Mouse (Mus musculus): ENCODE measurements around the gene Peli2. TPM values are rescaled to one million over a fixed set of nuclear protein-coding genes. Genes with fewer than 3 reads are reported as not detected.

Peli2 gene
- total and polyA plus RNA-seq, 3 experiments, result not detected

- H3K79me2 ChIP-seq (replicated peaks; ENCODE audit: control insufficient read depth, extremely low read depth, insufficient read depth, poor library complexity, severe bottlenecking), result no peaks in the 10 kb centered on the region
- TF ChIP-seq MAFK (IDR thresholded peaks at IDR 0.05; ENCODE audit: insufficient replicate concordance, low read length) (no peak), EP300 (IDR thresholded peaks at IDR 0.05; ENCODE audit: low read length) (no peak), ZC3H11A (IDR thresholded peaks at IDR 0.05; ENCODE audit: low read depth, low read length) (no peak), KAT2A (IDR thresholded peaks at IDR 0.05; ENCODE audit: insufficient replicate concordance, low read length) (no peak), ETS1 (conservative IDR thresholded peaks at IDR 0.05; ENCODE audit: low read depth, low read length) (no peak)
- no peak overlapping the region for H3K4me3 ChIP-seq (replicated peaks in 1 of 3; ENCODE audit: low read depth in 2 of 3, low read length in 2 of 3, poor library complexity in 1 of 3)
- peaks cover 3 to 17% of the 10 kb centered on the region in 2 experiments; a peak in 3 of 4 replicates for H3K4me1 ChIP-seq (ENCODE audit: control insufficient read depth in 1 of 2, insufficient read depth in 2 of 2)
- H3K27ac ChIP-seq (ENCODE audit: insufficient read depth, low read depth), result no peak overlapping the region
- H3K9me3 ChIP-seq (replicated peaks; ENCODE audit: low read length), result peaks cover 7% of the 10 kb centered on the region
- in situ Hi-C loops (cut with MboI; ENCODE audit: low pct_ligation_motif_present, low pct_unique_long_range_greater_than_20kb, low sequenced_read_pairs), result no loop called here
- H3K4me2 ChIP-seq (ENCODE audit: insufficient read depth, low read depth, poor library complexity, severe bottlenecking), result no peak overlapping the region
- H3K36me3 ChIP-seq (replicated peaks in 1 of 2; ENCODE audit: control insufficient read depth in 1 of 2, insufficient read depth in 1 of 2, low read length in 1 of 2), result no peaks in the 10 kb centered on the region
- DNase-seq (ENCODE audit: extremely low read depth), result no peak
- dilution Hi-C loops (cut with MboI; ENCODE audit: extremely low pct_ligation_motif_present, extremely low pct_unique_long_range_greater_than_20kb, low sequenced_read_pairs), result no loop called here
- no peak overlapping the region for H3K9ac ChIP-seq (ENCODE audit: insufficient read depth, low read depth)
- H3K27me3 ChIP-seq (replicated peaks), result no peaks in the 10 kb centered on the region
Measured at GRCm38 (mm10) chr14:48179021-48179420, 58.4 kb downstream of the Peli2 start.

DNA sequence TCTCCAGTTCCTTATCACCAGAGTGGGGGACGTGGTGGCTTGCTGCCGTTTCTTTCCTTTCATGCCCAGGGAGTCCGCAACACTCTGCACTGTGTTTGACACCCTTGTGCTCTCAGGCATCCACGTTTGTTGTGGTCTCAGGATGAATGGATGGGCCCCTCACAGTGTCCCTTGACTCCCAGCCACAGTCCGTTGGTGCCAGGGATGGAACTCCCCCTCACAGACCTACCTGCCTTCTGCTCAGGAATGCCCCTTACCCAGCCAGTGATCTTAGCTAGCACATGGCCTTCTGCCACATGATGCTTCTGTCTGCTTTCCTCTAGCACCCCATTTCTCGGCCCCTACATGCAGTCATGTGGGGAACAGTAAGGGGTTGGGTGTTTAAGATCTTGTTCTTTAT is 65.7 kb downstream of the Peli2 start:
- H3K36me3 ChIP-seq (replicated peaks in 1 of 2; ENCODE audit: control insufficient read depth in 1 of 2, insufficient read depth in 1 of 2, low read length in 1 of 2), result no peaks in the 10 kb centered on the region
- no peaks in the 10 kb centered on the region for H3K27me3 ChIP-seq (replicated peaks)
- no peak overlapping the region for H3K9ac ChIP-seq (ENCODE audit: insufficient read depth, low read depth)
- H3K27ac ChIP-seq (ENCODE audit: insufficient read depth, low read depth), result no peak overlapping the region
- H3K4me1 ChIP-seq (ENCODE audit: control insufficient read depth in 1 of 2, insufficient read depth in 2 of 2), result peaks cover 0 to 9% of the 10 kb centered on the region in 2 experiments; a peak in 2 of 4 replicates
- no peaks in the 10 kb centered on the region for H3K79me2 ChIP-seq (replicated peaks; ENCODE audit: control insufficient read depth, extremely low read depth, insufficient read depth, poor library complexity, severe bottlenecking)
- H3K4me2 ChIP-seq (ENCODE audit: insufficient read depth, low read depth, poor library complexity, severe bottlenecking), result no peak overlapping the region
- TF ChIP-seq USF2 (conservative IDR thresholded peaks at IDR 0.05; ENCODE audit: low read depth, low read length), result no peak
- TF ChIP-seq JUND (conservative IDR thresholded peaks at IDR 0.05; ENCODE audit: low read depth, low read length), result no peak
- TF ChIP-seq CHD2 (IDR thresholded peaks at IDR 0.05; ENCODE audit: low read length), result no peak
- no peak for TF ChIP-seq JUN (IDR thresholded peaks at IDR 0.05; ENCODE audit: insufficient read depth, low read depth, low read length)
- TF ChIP-seq TBP (conservative IDR thresholded peaks at IDR 0.05; ENCODE audit: low read depth, low read length), result no peak
- TF ChIP-seq MAX (IDR thresholded peaks at IDR 0.05; ENCODE audit: low read length), result no peak
- dilution Hi-C loops (cut with MboI; ENCODE audit: extremely low pct_ligation_motif_present, extremely low pct_unique_long_range_greater_than_20kb, low sequenced_read_pairs) (no loop called here), in situ Hi-C loops (cut with MboI; ENCODE audit: low pct_ligation_motif_present, low pct_unique_long_range_greater_than_20kb, low sequenced_read_pairs) (no loop called here)
- H3K9me3 ChIP-seq (replicated peaks; ENCODE audit: low read length), result peaks cover 7% of the 10 kb centered on the region
- H3K4me3 ChIP-seq (replicated peaks in 1 of 3; ENCODE audit: low read depth in 2 of 3, low read length in 2 of 3, poor library complexity in 1 of 3), result no peak overlapping the region
- DNase-seq (ENCODE audit: extremely low read depth), result no peak

GRCm38 (mm10) chr14:48187100-48187499 is 66.5 kb downstream of the Peli2 start:
- Histone ChIP-seq H3K36me3 (replicated peaks in 1 of 2; ENCODE audit: control insufficient read depth in 1 of 2, insufficient read depth in 1 of 2, low read length in 1 of 2) (no peaks in the 10 kb centered on the region), H3K27me3 (replicated peaks) (no peaks in the 10 kb centered on the region), H3K9me3 (replicated peaks; ENCODE audit: low read length) (peaks cover 3% of the 10 kb centered on the region), H3K79me2 (replicated peaks; ENCODE audit: control insufficient read depth, extremely low read depth, insufficient read depth, poor library complexity, severe bottlenecking) (no peaks in the 10 kb centered on the region), H3K4me1 (ENCODE audit: control insufficient read depth in 1 of 2, insufficient read depth in 2 of 2) (peaks cover 0 to 9% of the 10 kb centered on the region in 2 experiments; a peak in 2 of 4 replicates), H3K4me2 (ENCODE audit: insufficient read depth, low read depth, poor library complexity, severe bottlenecking) (no peak overlapping the region), H3K27ac (ENCODE audit: insufficient read depth, low read depth) (no peak overlapping the region), H3K9ac (ENCODE audit: insufficient read depth, low read depth) (no peak overlapping the region), H3K4me3 (replicated peaks in 1 of 3; ENCODE audit: low read depth in 2 of 3, low read length in 2 of 3, poor library complexity in 1 of 3) (no peak overlapping the region)
- in situ Hi-C loops (cut with MboI; ENCODE audit: low pct_ligation_motif_present, low pct_unique_long_range_greater_than_20kb, low sequenced_read_pairs) (no loop called here), dilution Hi-C loops (cut with MboI; ENCODE audit: extremely low pct_ligation_motif_present, extremely low pct_unique_long_range_greater_than_20kb, low sequenced_read_pairs) (no loop called here)
- DNase-seq (ENCODE audit: extremely low read depth), result no peak
- TF ChIP-seq ZKSCAN1 (IDR thresholded peaks at IDR 0.05; ENCODE audit: borderline replicate concordance, low read depth, low read length), result no peak
- no peak for TF ChIP-seq MAX (IDR thresholded peaks at IDR 0.05; ENCODE audit: low read length)
- TF ChIP-seq NRF1 (IDR thresholded peaks at IDR 0.05; ENCODE audit: low read depth, low read length), result no peak
- no peak for TF ChIP-seq UBTF (IDR thresholded peaks at IDR 0.05; ENCODE audit: low read depth, low read length)
- no peak for TF ChIP-seq MAZ (IDR thresholded peaks at IDR 0.05; ENCODE audit: low read depth, low read length)
- TF ChIP-seq GABPA (IDR thresholded peaks at IDR 0.05; ENCODE audit: insufficient replicate concordance, low read depth, low read length), result no peak
- TF ChIP-seq MEF2A (IDR thresholded peaks at IDR 0.05; ENCODE audit: borderline replicate concordance, low read depth, low read length), result no peak
- TF ChIP-seq USF2 (conservative IDR thresholded peaks at IDR 0.05; ENCODE audit: low read depth, low read length), result no peak
- TF ChIP-seq BHLHE40 (IDR thresholded peaks at IDR 0.05; ENCODE audit: low read depth, low read length), result no peak
- TF ChIP-seq RCOR1 (conservative IDR thresholded peaks at IDR 0.05; ENCODE audit: low read depth, low read length), result no peak
- TF ChIP-seq ZC3H11A (IDR thresholded peaks at IDR 0.05; ENCODE audit: low read depth, low read length), result no peak
